Mouse (Mus musculus): ENCODE measurements around the gene Ccdc102a.

Ccdc102a gene

GRCm38 (mm10) chr8:94917851-94918495, at the start of gene Ccdc102a:
Gene Ccdc102a (minus strand): TSS chr8:94918098.
- no peak for DNase-seq

DNA sequence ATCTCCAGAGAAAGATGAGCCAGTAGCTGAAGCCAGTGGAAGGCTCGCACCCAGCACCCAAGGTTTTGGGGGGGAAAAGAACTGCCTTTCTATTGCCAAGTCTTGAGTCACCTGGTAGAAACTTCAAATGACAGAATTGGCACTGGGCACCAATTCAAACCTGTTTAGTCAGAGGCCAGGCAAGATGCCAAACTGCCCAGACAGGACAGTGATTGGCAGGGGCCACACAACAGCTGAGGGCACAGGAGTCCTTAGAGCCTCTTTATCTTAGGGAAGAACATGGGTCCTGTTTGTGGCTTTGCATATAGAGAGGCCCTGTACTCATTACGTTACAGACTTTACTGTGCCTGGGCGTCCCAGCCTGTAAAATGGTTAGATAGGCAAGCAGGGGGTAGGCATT, 49.7 kb upstream of the Ccdc102a start:
- DNase-seq: no peak

DNA sequence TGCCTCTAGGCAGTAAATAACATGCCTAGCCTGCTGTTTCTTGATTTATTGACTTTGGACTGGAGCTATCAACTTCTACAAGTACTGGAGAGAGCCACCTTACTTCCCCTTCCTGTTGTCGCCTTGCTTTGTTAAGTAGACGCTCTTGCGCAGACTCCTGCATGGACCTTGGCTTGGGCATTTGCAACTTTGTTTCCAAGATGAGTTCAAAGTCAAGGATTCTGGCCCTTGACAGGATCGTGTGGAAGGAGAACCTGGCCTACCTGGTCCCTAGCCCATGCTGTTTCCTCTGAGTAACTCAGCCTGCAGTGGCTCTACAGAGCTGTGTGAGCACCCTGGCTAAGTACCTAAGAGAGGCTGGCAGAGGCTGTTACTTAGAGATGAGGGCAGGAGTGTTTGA, 49.2 kb upstream of the Ccdc102a start:
- no peak for DNase-seq

DNA sequence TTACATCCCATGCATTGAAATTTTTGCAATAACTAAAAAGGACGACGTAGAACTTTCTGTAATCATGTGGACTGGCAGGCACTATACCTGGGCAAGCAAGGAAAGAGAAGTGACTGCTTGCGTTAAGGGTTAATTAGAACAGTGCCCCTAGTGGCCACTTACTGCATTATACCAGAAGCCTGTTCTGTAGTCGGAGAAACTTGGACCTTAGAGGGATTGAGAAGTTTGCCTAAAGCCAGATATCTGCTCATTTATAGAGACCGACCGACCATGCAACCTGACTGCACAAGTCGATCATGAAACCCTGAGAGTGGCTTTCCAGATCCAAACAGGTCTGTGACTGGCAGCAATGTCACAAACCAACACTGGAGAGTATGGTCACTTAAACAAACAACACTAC, 48.7 kb upstream of the Ccdc102a start:
- DNase-seq: peak in 1 of 2 experiments; percentile 46

DNA sequence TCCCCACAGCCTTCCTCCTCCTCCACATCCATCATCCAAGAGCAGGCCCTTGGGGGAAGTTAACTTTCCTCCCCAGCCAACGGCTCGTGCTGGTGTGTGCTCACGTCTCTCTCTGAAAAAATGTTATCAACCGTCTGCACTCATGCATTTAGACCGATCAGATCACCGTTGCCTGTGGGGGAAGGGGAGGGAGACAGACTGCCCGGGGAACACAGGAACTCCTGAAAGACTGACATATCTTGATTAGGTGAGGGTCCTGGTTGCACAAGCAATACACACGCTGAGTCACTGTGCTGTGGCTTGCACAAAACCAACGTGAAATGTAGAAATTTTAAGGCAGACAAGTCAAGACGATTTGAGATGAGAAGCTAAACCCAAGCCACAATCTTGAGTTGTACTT, 46.9 kb upstream of the Ccdc102a start:
- DNase-seq: no peak

- no peak for DNase-seq
Measured at GRCm38 (mm10) chr8:94962201-94962600, 44.3 kb upstream of the Ccdc102a start.

DNA sequence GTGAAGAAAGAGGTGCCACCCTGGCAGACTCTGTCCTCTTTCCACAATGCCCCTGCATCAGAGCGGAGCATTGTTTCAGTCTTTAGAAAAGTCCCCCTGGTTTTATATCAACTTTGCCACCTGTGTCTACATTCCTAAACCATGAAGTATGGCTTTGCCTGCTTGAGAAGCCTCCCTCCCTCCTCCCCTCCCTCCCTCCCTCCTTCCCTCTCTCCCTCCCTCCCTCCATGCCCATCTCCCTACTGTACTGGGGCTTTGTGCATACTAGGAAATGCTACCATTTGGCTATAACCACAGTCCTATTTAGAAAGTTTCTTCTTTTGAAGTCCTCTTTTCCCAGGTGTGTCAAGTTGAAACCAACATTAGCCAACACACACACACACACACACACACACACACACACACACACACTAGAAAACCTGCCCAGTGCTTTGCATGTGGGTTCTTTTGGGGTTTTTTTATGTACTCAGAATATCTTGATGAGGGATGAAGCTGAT, 38.2 kb upstream of the Ccdc102a start:
- DNase-seq: no peak

DNA sequence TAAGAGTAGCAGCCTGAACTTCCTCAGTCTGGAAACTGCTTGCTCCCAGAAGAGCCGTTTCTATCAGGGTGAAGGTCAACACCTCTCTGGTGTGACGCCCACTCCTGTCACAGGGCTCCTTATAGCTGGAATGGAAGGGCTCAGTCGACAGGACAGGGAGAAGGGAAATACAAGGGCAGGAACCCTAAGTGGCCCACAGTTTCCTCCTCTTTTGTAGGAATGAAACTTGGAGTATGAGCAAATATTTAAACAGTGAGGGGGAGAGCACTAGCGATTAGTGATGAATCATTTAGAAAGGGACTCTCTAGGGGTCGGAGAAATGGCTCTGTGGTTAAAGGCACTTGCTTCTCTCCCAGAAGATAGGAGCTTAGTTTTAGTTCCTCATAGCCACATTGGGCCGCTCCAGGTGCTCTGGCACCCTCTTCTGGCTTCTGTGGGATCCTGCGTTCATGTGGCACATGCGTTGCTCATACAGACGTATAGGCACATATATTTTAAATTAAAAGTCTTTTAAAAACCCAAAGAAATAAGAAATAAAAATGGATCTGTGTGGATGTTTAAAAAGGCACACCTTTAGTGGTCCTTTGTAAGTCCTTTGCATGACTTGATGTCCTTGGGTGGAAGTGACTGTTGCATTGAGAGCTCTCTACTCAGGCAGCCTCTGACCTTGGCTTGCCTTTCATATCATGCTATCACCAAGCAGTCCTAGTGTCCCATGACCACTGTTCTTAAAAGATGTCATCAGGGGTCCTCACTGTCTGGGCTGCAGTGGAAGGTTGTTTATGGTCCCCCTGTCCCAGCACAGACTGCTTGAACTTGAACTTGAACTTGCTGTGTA, 37.2 kb upstream of the Ccdc102a start:
- no peak for DNase-seq

DNA sequence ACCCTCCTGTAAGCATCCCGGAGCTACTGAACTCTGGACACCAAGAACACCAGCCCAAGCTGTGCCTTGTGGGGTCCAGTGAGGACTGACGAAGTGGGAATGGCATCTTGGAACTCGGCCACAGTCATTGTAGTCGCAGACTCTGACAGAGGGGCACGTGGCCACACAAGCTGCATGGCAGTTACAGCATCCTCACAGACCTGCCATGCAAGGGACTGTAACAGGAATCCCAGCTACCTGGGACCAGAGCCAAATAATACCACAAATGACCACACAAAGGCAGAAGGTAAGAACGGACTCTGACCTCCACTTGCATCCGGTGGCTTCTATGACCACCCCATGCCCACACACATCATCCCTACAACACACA, 36.5 kb upstream of the Ccdc102a start:
- no peak for DNase-seq

DNA sequence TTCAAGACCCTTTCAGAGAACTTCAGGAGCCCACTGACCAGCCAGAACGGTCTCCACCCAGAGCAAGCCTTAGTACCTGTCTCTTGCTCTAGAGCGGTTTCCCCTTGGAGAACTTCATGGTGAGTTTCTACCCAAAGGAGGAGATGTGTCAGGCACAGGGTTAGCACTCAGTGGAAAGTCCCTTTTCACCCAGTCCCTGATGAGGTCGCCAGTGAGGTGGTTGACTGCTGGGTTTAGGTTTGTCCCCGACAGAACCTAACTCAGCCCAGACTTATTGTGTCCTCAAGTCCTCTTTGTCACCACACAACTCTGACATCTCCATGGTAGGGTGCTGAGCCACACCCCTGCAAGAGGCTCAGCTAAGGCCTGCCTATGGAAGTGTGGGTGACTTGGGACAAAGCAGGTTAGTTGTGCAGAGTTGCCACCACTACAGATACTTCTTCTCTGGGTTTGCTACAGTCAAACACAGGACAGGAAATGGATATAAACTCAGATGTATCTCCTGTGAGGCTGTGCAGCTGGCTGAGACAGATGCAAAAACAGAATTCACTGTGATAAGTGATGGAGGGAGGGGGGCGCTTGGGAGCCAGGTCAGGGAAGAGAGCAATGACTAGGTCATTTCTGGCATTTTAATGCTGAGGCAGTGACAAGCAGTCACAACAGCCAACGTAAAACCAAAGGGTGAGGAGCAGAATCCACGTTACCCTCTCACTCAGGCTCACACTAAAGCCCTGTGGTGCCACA, 35.9 kb upstream of the Ccdc102a start:
- DNase-seq: no peak

- DNase-seq: no peak
Measured at GRCm38 (mm10) chr8:94952086-94952485, 34.2 kb upstream of the Ccdc102a start.

GRCm38 (mm10) chr8:94950458-94950857, 32.6 kb upstream of the Ccdc102a start:
- no peak for DNase-seq

DNA sequence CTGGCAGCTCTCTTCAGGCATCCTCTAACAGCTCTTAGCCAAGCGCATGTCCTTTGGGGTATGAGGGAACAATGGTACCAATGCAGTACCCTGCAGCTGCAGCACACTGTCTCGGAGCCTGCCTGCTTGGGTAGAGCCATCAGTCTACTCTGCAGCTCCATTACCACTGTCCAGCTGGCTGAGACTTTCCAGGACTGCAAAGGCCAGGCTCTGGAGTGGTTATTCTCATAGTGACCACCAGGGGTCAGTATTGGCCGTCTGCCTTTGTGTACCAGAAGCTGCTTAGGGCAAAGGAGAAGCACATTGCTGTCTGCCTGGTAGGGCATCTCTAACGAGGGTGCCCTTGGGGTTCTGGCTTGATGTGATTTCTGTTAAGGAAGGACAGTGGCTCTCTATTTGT, 32.1 kb upstream of the Ccdc102a start:
- peak; percentile 78 to 84 for DNase-seq

DNA sequence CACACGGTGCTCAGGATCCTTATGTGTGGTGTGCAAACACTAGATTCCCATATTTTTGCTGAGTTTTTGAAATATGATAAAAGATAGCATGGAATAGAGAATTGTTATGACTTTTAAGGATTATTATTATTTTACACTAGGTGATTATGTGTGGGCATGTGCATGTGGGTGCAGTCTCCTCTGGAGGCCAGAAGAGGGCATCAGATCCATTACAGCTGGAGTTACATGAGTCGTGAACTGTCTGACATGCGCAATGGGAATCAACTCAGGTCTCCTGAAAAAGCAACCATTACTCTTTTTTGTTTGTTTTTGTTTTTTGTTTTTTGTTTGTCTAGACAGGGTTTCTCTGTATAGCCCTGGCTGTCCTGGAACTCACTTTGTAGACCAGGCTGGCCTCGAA, 31.1 kb upstream of the Ccdc102a start:
- DNase-seq: no peak

DNA sequence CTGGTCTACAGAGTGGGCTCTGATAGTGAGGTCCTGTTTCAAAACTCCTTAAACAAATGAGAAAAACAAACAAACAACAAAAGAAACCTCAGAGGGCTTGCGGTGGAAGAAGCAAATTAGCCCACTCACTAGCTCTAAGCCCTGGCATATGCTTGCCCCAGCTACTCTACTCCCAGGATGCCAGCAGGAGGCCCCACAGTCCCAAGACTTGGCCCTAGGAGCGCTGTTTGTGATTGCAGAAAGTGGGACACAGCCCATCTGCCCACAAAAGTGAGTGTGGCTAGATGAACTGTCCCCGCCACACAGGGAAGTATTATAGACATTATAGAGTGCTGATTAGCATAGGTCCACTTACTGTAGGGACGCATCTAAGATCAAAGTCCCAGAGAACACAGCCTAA, 30.5 kb upstream of the Ccdc102a start:
- no peak for DNase-seq

GRCm38 (mm10) chr8:94945185-94945584, 27.3 kb upstream of the Ccdc102a start:
- no peak for DNase-seq

GRCm38 (mm10) chr8:94942566-94942965, 24.7 kb upstream of the Ccdc102a start:
- DNase-seq: peak; percentile 39

- no peak for DNase-seq
Measured at GRCm38 (mm10) chr8:94935172-94935571, 17.3 kb upstream of the Ccdc102a start.

- no peak for DNase-seq
Measured at GRCm38 (mm10) chr8:94933918-94934317, 16.0 kb upstream of the Ccdc102a start.

- no peak for DNase-seq
Measured at GRCm38 (mm10) chr8:94928227-94928626, 10.3 kb upstream of the Ccdc102a start.

DNA sequence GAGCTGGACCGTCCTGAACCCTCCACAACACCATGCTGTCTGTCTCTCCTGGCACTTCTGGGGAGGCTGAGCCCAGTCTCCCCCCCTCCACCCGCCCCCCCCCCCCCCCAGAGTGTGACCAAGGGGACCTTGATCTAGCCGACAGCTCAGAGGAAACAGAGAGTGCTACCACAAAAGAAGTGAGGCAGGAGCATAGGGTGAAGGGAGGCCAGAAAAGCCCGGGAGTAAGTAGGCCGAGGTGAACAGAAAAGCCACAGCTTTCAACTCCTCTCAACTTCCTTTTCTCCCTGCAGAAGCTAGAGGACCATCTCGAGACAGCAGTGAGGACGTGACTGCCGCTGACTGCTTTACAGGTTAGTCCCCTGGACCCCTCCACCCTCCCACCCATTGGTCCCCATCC, 5.5 kb upstream of the Ccdc102a start, which contains the start of gene Adgrg5:
Adgrg5 (plus strand) TSS at position 290 of the 400 bp plus-strand sequence.
- DNase-seq: no peak

- no peak for DNase-seq
Measured at GRCm38 (mm10) chr8:94922602-94923001, 4.7 kb upstream of the Ccdc102a start.

- no peak for DNase-seq
Measured at GRCm38 (mm10) chr8:94922176-94922575, 4.3 kb upstream of the Ccdc102a start.

Measured in cerebellum, postnatal 36 days (tissue).